Comparison of ENCODE assay signal across 8 mouse cellular contexts in genomic region chr15:77151816-77152215, GRCm38 (mm10).
DNase-seq lines count a peak whose midpoint lies in the region; ATAC-seq and TF ChIP-seq lines count a peak whose summit lies in the region.
"Had no signal": no experiment of that assay in that cellular context is flagged by ENCODE, and none has a peak within 500 bp of the region (broad histone marks: within the 10 kb centered on the region; RNA-seq: fewer than 3 reads in every experiment).

No protein-coding gene starts in this region.

- ATAC-seq in limb, embryonic 12.5 days (ENCODE audit: insufficient number of reproducible peaks, insufficient read depth, low FRiP score, low TSS enrichment, low read depth): no peak
- ATAC-seq in stomach, embryonic 15.5 days (ENCODE audit: insufficient read depth, low FRiP score, low read depth): no peak
- no peak for ATAC-seq in megakaryocyte, adult 5-6 weeks (ENCODE audit: poor library complexity, severe bottlenecking)

- H3K9ac ChIP-seq in liver, adult 2 months (ENCODE audit: low read depth, low read length): no peak overlapping the region
- peak overlapping the region; percentile 72 for H3K9ac ChIP-seq in limb, embryonic 12.5 days (replicated peaks)
- H3K9ac ChIP-seq in stomach, embryonic 15.5 days: peak overlapping the region; percentile 25; the same call in 1 of the 2 replicates

- peaks cover 17% of the 10 kb centered on the region for H3K4me1 ChIP-seq in liver, adult 2 months (ENCODE audit: control insufficient read depth, insufficient read depth, low read length)
- H3K4me1 ChIP-seq in embryonic fibroblast, embryonic 13.5 days (ENCODE audit: control insufficient read depth, insufficient read depth, low read length): peaks cover 24% of the 10 kb centered on the region
- H3K4me1 ChIP-seq in limb, embryonic 12.5 days (replicated peaks): peaks cover 64% of the 10 kb centered on the region
- peaks cover 42% of the 10 kb centered on the region for H3K4me1 ChIP-seq in stomach, embryonic 15.5 days

- H3K36me3 ChIP-seq in liver, adult 2 months (ENCODE audit: control insufficient read depth, insufficient read depth, low read length): no peaks in the 10 kb centered on the region
- peaks cover 7% of the 10 kb centered on the region for H3K36me3 ChIP-seq in limb, embryonic 12.5 days
- H3K36me3 ChIP-seq in stomach, embryonic 15.5 days: no peaks in the 10 kb centered on the region

- WGBS in liver, adult 2 months: 9% methylated on average over 4 of the region's 4 CpGs
- whole genome bisulfite sequencing in limb, embryonic 12.5 days: 8% methylated on average over 4 of the region's 4 CpGs
- 5% methylated on average over 4 of the region's 4 CpGs for WGBS in stomach, embryonic 15.5 days

- H3K9me3 ChIP-seq in limb, embryonic 12.5 days: no peaks in the 10 kb centered on the region
- H3K9me3 ChIP-seq in stomach, embryonic 15.5 days: no peaks in the 10 kb centered on the region

- DNase-seq in liver, adult 2 months (ENCODE audit: extremely low read depth, low read depth, low spot score): peak; percentile 50
- no peak for DNase-seq in liver
- no peak for DNase-seq in right cerebral cortex, postnatal 4 days
- DNase-seq: kidney, adult 2 months had no signal

- no peak for TF ChIP-seq POLR2A in liver, adult 2 months (IDR thresholded peaks at IDR 0.05; ENCODE audit: extremely low read depth, insufficient read depth, low read length)
- no peak for TF ChIP-seq POLR2A in embryonic fibroblast, embryonic 13.5 days (IDR thresholded peaks at IDR 0.05; ENCODE audit: low read depth, low read length)

- no peaks in the 10 kb centered on the region for H3K27me3 ChIP-seq in liver, adult 2 months (ENCODE audit: control insufficient read depth, insufficient read depth, low read length)
- no peaks in the 10 kb centered on the region for H3K27me3 ChIP-seq in limb, embryonic 12.5 days
- no peaks in the 10 kb centered on the region for H3K27me3 ChIP-seq in stomach, embryonic 15.5 days (replicated peaks)

- no peak overlapping the region for H3K4me3 ChIP-seq in liver, adult 2 months (ENCODE audit: insufficient read depth, low read depth, low read length)
- peak overlapping the region; percentile 98 for H3K4me3 ChIP-seq in embryonic fibroblast, embryonic 13.5 days (ENCODE audit: insufficient read depth, low read length)
- peak overlapping the region; percentile 50 for H3K4me3 ChIP-seq in limb, embryonic 12.5 days (replicated peaks)
- peak overlapping the region; percentile 62 for H3K4me3 ChIP-seq in stomach, embryonic 15.5 days (replicated peaks)

- H3K27ac ChIP-seq in liver, adult 2 months (replicated peaks; ENCODE audit: insufficient read depth, low read depth, low read length): no peak overlapping the region
- peak overlapping the region; percentile 100 for H3K27ac ChIP-seq in embryonic fibroblast, embryonic 13.5 days (ENCODE audit: insufficient read depth, low read length)
- no peak overlapping the region for H3K27ac ChIP-seq in limb, embryonic 12.5 days
- H3K27ac ChIP-seq in stomach, embryonic 15.5 days: peak overlapping the region; percentile 97

- TF ChIP-seq CTCF in liver, adult 2 months (IDR thresholded peaks at IDR 0.05; ENCODE audit: low read depth, low read length): 0 out of 2 replicates have a peak, but pooled peaks have one; percentile 2
- TF ChIP-seq CTCF in embryonic fibroblast, embryonic 13.5 days (IDR thresholded peaks at IDR 0.05; ENCODE audit: borderline replicate concordance, insufficient read depth, low read length): peak; percentile 20; the same call in 1 of the 2 replicates

- H3K4me2 ChIP-seq in limb, embryonic 12.5 days: peak overlapping the region; percentile 66
- peak overlapping the region; percentile 49 for H3K4me2 ChIP-seq in stomach, embryonic 15.5 days

- H3K79me2 ChIP-seq in liver, adult 2 months (ENCODE audit: control insufficient read depth, insufficient read depth, low read length): peaks cover 17% of the 10 kb centered on the region

Comparison
In these comparisons a context has a peak if more than half of its experiments do, and no peak if none do; other contexts are left out.
1. H3K27ac ChIP-seq: peak in embryonic fibroblast, embryonic 13.5 days (single experiment) and stomach, embryonic 15.5 days (single experiment); none in liver, adult 2 months (single experiment) and limb, embryonic 12.5 days (single experiment).